Mouse (Mus musculus) Patski (cell line): Measurements from ENCODE around the gene Tatdn3. TPM values are rescaled to one million over a fixed set of nuclear protein-coding genes. Genes with fewer than 3 reads are reported as not detected.
A peak's percentile ranks its signal among the peaks of the same experiment; 100 is the strongest.

ENCODE experiments used
- ATAC-seq: fragments of 100-300 bp; one replicate; pipeline ENCODE4 v1.8.0; 2021
- CTCF ChIA-PET: fragments of 350-600 bp; sonication (Branson Sonifier 250); formaldehyde crosslinking; loops from one replicate; lab custom pipeline; 2022; ENCODE audit warnings: inconsistent platforms; lab: Charles Lee
- POLR2A ChIA-PET: fragments of 350-600 bp; sonication (Branson Sonifier 250); formaldehyde crosslinking; loops from one replicate; lab custom pipeline; 2022; ENCODE audit warnings: antibody characterized with exemption, inconsistent platforms; lab: Charles Lee
- DNase-seq: peaks from one replicate; pipeline ENCODE4 v3.0.0-alpha.2; 2011; ENCODE audit warnings: low read depth, low spot score
- H3K27me3 ChIP-seq: fragments of 371-371 bp; one replicate; pipeline ENCODE4 v1.5.1; 2021
- CTCF ChIP-seq: fragments of 100-300 bp; IDR thresholded peaks from one replicate; pipeline ENCODE4 v1.5.1; 2021
- in situ Hi-C: fragments of 300-500 bp; cut with MboI; formaldehyde crosslinking; loops from 3 replicates; pipeline ENCODE4 v1.11.1; 2018; ENCODE audit warnings: low pct_unique_long_range_greater_than_20kb, mixed read lengths
- polyA plus RNA-seq: library from polyadenylated mRNA; unstranded; gene quantifications from one replicate; pipeline ENCODE4 v1.2.3, GENCODE M21; 2021

The Tatdn3 gene
- polyA plus RNA-seq, 1 experiment from 2014 or later, result 18.7 TPM

- in situ Hi-C loops, result loop anchor here (25.0 kb wide), 1 partner anchor 479 kb away; no protein-coding TSS in a partner anchor
- DNase-seq (no peak), ATAC-seq (no peak)
- POLR2A ChIA-PET, result no interaction called here
- no peaks in the 10 kb centered on the region for H3K27me3 ChIP-seq
- TF ChIP-seq CTCF, result no peak
- CTCF ChIA-PET, result interaction anchor here (1.4 to 1.8 kb wide), 2 partner anchors 8 to 138 kb away, joined by 4 to 7 read pairs; no protein-coding TSS in a partner anchor
Measured at GRCm38 (mm10) chr1:191083230-191083629, 20.5 kb upstream of the Tatdn3 start.

DNA sequence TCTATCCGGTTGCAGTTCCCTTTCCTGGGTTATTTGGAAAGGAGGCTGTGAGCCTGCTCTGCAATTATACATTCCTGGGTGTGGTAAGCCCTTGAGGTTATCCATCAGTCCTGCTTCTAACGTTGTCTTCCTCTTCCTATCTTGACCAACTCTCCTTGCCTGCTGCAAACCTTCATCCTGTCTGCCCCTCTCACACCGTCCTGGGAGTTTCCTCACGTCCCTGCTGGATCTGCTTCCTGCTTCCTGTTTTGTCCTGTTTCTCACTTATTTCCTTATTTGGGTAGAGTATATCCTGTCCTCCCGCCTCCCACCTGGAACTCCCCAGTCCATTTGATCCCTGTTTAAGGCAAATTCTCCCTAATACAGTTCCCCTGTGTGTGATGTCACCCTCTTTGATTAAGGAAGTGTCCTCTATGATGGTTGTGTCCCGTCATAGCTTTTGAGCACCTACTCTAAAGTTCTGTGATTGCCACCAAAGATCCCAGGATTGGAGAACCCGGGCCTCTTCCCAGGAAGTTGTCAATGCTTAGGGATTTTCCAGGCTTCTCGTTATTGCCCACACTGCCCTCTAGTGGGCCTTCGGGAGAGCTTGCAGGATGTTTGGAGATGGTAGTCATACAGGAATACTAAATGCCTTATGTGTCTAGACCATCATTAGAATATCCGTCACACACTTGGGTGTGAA, 12.6 kb upstream of the Tatdn3 start:
- CTCF ChIA-PET, result interaction anchor here (1.2 to 2.9 kb wide), 5 partner anchors 9 to 212 kb away, joined by 3 to 7 read pairs (median 4); no protein-coding TSS in a partner anchor
- POLR2A ChIA-PET, result no interaction called here
- ATAC-seq, result peak; percentile 82
- in situ Hi-C loops, result loop anchor here (25.0 kb wide), 1 partner anchor 487 kb away; no protein-coding TSS in a partner anchor
- H3K27me3 ChIP-seq, result no peaks in the 10 kb centered on the region
- peak; percentile 91 for TF ChIP-seq CTCF
- no peak for DNase-seq

- no peaks in the 10 kb centered on the region for H3K27me3 ChIP-seq
- ChIA-PET POLR2A (no interaction called here), CTCF (interaction anchor here (1.3 to 1.5 kb wide), 2 partner anchors 10 to 12 kb away, joined by 4 to 7 read pairs; partner anchors contain the start of genes Nsl1 and Tatdn3)
- ATAC-seq, result no peak
- DNase-seq, result no peak
- in situ Hi-C loops, result no loop called here
- TF ChIP-seq CTCF, result no peak
Measured at GRCm38 (mm10) chr1:191073486-191073885, 10.8 kb upstream of the Tatdn3 start.

- no peaks in the 10 kb centered on the region for H3K27me3 ChIP-seq
- ChIA-PET CTCF (interaction anchor here (1.3 to 1.5 kb wide), 2 partner anchors 10 to 12 kb away, joined by 4 to 7 read pairs; partner anchors contain the start of genes Nsl1 and Tatdn3), POLR2A (no interaction called here)
- in situ Hi-C loops, result no loop called here
- ATAC-seq, result no peak
- no peak for TF ChIP-seq CTCF
- no peak for DNase-seq
Measured at GRCm38 (mm10) chr1:191073001-191073400, 10.3 kb upstream of the Tatdn3 start.

DNA sequence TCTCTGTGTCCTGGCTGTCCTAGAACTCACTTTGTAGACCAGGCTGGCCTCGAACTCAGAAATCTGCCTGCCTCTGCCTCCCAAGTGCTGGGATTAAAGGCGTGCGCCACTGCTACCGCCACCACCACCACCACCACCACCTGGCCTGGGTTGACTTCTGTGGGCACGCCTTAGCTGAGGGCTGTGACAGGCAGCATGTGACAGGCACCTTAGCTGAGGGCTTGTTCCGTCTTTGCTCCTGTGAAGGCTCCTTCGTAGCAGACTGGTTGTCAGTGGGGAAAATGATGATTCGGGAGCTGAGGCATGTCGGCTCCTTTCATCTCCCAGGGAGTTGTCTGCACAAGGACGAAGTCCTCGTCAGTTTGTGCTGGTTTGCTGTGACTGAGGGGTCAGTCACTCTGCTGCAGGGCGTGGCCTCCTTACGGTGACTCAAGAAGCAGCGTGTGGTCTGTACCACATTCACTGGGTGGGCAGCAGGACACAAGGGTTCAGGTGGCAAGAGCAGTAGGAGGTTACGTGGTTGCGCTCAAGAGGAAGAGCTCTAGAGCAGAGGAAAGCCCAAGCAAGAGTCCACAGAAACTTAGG, 9.7 kb upstream of the Tatdn3 start:
- H3K27me3 ChIP-seq, result no peaks in the 10 kb centered on the region
- CTCF ChIA-PET, result interaction anchor here (1.3 to 1.5 kb wide), 3 partner anchors 9 to 11 kb away, joined by 3 to 7 read pairs (median 4); partner anchors contain the start of genes Nsl1 and Tatdn3
- DNase-seq (no peak), ATAC-seq (no peak)
- in situ Hi-C loops, result no loop called here
- no peak for TF ChIP-seq CTCF
- POLR2A ChIA-PET, result no interaction called here

DNA sequence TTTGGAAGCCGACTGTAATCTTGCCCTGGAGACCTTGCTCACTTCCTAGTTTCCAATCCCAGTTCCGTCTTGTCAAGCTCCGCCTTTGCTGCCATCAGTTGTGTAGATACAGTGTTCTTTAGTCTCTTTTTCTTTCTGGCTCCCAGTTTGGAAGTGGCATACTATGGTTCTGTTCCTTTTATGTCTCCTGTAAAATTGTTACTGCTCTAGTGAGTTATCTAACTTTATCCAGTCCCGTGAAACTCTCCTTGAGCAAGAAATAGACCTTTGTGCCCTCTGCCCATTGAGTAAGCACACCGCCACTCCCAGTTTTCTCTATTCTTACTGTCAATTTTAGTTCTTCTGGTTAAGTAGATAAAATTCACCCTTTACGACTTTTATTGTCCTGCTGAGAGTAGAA, 8.9 kb upstream of the Tatdn3 start:
- no peaks in the 10 kb centered on the region for H3K27me3 ChIP-seq
- POLR2A ChIA-PET, result no interaction called here
- no peak for DNase-seq
- CTCF ChIA-PET, result interaction anchor here (0.9 to 1.4 kb wide), 2 partner anchors 9 to 127 kb away, joined by 3 read pairs; no protein-coding TSS in a partner anchor
- in situ Hi-C loops, result no loop called here
- ATAC-seq, result no peak
- no peak for TF ChIP-seq CTCF

GRCm38 (mm10) chr1:191070259-191070658, 7.5 kb upstream of the Tatdn3 start:
- POLR2A ChIA-PET, result no interaction called here
- H3K27me3 ChIP-seq, result no peaks in the 10 kb centered on the region
- DNase-seq (no peak), ATAC-seq (no peak)
- no peak for TF ChIP-seq CTCF
- in situ Hi-C loops, result no loop called here
- CTCF ChIA-PET, result no interaction called here

DNA sequence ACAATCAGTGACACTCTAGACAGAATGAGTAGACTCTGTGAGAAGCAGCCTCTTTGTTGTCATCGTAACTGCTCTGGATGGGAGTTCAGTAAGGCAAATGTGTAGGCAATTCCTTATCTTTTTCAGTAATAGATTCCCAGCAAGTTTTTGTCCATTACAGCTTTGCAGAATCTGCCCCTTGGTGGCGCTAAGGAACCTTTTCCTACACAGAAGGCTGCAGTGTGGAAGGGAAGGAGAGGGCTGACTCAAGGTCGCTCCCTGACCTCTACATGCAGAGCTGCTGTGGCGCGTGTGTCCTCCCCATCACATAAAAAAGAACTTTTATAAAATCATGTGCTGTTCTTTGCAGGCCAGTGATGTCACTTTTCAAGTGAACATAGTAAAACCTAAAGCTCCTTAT, 5.6 kb upstream of the Tatdn3 start:
- no peak for ATAC-seq
- in situ Hi-C loops, result no loop called here
- H3K27me3 ChIP-seq, result no peaks in the 10 kb centered on the region
- CTCF ChIA-PET, result interaction anchor here (0.8 to 1.2 kb wide), 6 partner anchors 9 to 232 kb away, joined by 3 to 4 read pairs (median 3); no protein-coding TSS in a partner anchor
- no peak for DNase-seq
- peak; percentile 60 for TF ChIP-seq CTCF
- POLR2A ChIA-PET, result no interaction called here

- DNase-seq (no peak), ATAC-seq (no peak)
- in situ Hi-C loops, result no loop called here
- no peak for TF ChIP-seq CTCF
- H3K27me3 ChIP-seq, result no peaks in the 10 kb centered on the region
- ChIA-PET CTCF (interaction anchor here (1.7 kb wide), 1 partner anchor 19 kb away, joined by 4 read pairs; no protein-coding TSS in a partner anchor), POLR2A (interaction anchor here (1.4 kb wide), 1 partner anchor 42 kb away, joined by 3 read pairs; no protein-coding TSS in a partner anchor)
Measured at GRCm38 (mm10) chr1:191065188-191065587, 2.5 kb upstream of the Tatdn3 start.

DNA sequence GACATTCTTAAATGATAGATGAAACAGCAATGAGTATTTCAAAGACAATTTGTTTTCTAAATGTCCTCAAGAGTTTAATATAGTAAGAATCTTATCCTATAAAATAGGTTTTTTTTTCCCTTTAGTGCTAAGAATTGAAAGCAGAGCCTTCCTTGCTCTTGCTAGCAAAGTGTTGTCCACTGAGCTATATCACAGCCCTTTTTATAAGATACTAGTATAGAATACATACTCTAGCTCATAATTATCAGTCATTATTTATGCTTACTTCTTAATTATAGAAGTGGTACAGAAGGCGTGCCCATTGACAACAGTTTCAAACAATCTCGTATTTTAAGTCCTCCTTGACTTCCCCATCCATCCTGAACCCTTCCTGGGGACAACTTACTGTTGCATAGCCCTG, 1.8 kb upstream of the Tatdn3 start:
- no peaks in the 10 kb centered on the region for H3K27me3 ChIP-seq
- no peak for TF ChIP-seq CTCF
- CTCF ChIA-PET, result interaction anchor here (1.7 kb wide), 2 partner anchors 20 to 108 kb away, joined by 3 to 4 read pairs; no protein-coding TSS in a partner anchor
- in situ Hi-C loops, result loop anchor here (5.0 kb wide), 2 partner anchors 57 to 122 kb away; no protein-coding TSS in a partner anchor
- DNase-seq, result no peak
- ATAC-seq, result no peak
- POLR2A ChIA-PET, result interaction anchor here (1.4 kb wide), 1 partner anchor 41 kb away, joined by 3 read pairs; no protein-coding TSS in a partner anchor
